Mouse (Mus musculus) stomach, postnatal 0 days (tissue): ENCODE measurements around the gene Aaas.

Experiments
- CTCF ChIP-seq: IDR thresholded peaks from 2 replicates; pipeline ENCODE4 v1.5.1; 2016; ENCODE audit warnings: antibody characterized with exemption, low read depth, mild to moderate bottlenecking, moderate library complexity
- EP300 ChIP-seq: optimal IDR thresholded peaks from 2 replicates; pipeline ENCODE3; 2016; ENCODE audit warnings: antibody characterized with exemption

- TF ChIP-seq CTCF (no peak), EP300 (no peak)
Observed at GRCm38 (mm10) chr15:102392520-102392919, 41.9 kb upstream of the Aaas start.
